Mouse (Mus musculus): Measurements from ENCODE around the gene C1ql4.
"Not testable (repeated sequence)": the region's sequence is repeated elsewhere in the genome, so short reads cannot be mapped to it uniquely, and the experiment has no call there.

C1ql4 gene

GRCm38 (mm10) chr15:99074600-99075333, 12.8 kb downstream of the C1ql4 start:
- peak; percentile 96 for DNase-seq (ENCODE audit: low read depth, low spot score)

GRCm38 (mm10) chr15:99074019-99074599, 13.5 kb downstream of the C1ql4 start, which contains the start of gene Troap:
Gene Troap (plus strand): TSS chr15:99074575.
- no peak for DNase-seq (ENCODE audit: low read depth, low spot score)

GRCm38 (mm10) chr15:99071988-99072387, 15.6 kb downstream of the C1ql4 start:
- no peak for DNase-seq (ENCODE audit: low read depth, low spot score)

GRCm38 (mm10) chr15:99065557-99066165, 22.0 kb downstream of the C1ql4 start:
- DNase-seq (ENCODE audit: low read depth, low spot score) = no peak

- DNase-seq (ENCODE audit: low read depth, low spot score) = no peak
Observed at GRCm38 (mm10) chr15:99056332-99056731, 31.3 kb downstream of the C1ql4 start.

- DNase-seq (ENCODE audit: low read depth, low spot score) = no peak
Observed at GRCm38 (mm10) chr15:99055511-99055961, 32.1 kb downstream of the C1ql4 start.

GRCm38 (mm10) chr15:99055040-99055439, 32.6 kb downstream of the C1ql4 start, which contains the start of gene Prph:
Gene Prph (plus strand): TSS chr15:99055174.
- DNase-seq (ENCODE audit: low read depth, low spot score) = no peak

GRCm38 (mm10) chr15:99053373-99053772, 34.2 kb downstream of the C1ql4 start:
- no peak for DNase-seq (ENCODE audit: low read depth, low spot score)

GRCm38 (mm10) chr15:99049473-99050253, 38.0 kb downstream of the C1ql4 start:
- peak; percentile 59 for DNase-seq (ENCODE audit: low read depth, low spot score)

GRCm38 (mm10) chr15:99045734-99046133, 41.9 kb downstream of the C1ql4 start:
- DNase-seq (ENCODE audit: low read depth, low spot score) = not testable (repeated sequence)

GRCm38 (mm10) chr15:99044854-99045253, 42.8 kb downstream of the C1ql4 start:
- no peak for DNase-seq (ENCODE audit: low read depth, low spot score)

- DNase-seq (ENCODE audit: low read depth, low spot score) = no peak
Observed at GRCm38 (mm10) chr15:99042334-99042733, 45.3 kb downstream of the C1ql4 start.

GRCm38 (mm10) chr15:99040920-99041856, 46.4 kb downstream of the C1ql4 start:
- no peak for DNase-seq (ENCODE audit: low read depth, low spot score)

GRCm38 (mm10) chr15:99039996-99040919, 47.4 kb downstream of the C1ql4 start:
- no peak for DNase-seq (ENCODE audit: low read depth, low spot score)

GRCm38 (mm10) chr15:99039306-99039705, 48.3 kb downstream of the C1ql4 start:
- no peak for DNase-seq (ENCODE audit: low read depth, low spot score)

- no peak for DNase-seq (ENCODE audit: low read depth, low spot score)
Observed at GRCm38 (mm10) chr15:99038797-99039196, 48.8 kb downstream of the C1ql4 start.

GRCm38 (mm10) chr15:99038025-99038424, 49.6 kb downstream of the C1ql4 start:
- no peak for DNase-seq (ENCODE audit: low read depth, low spot score)

GRCm38 (mm10) chr15:99036249-99036905, 51.2 kb downstream of the C1ql4 start:
- DNase-seq (ENCODE audit: low read depth, low spot score) = no peak

- no peak for DNase-seq (ENCODE audit: low read depth, low spot score)
Observed at GRCm38 (mm10) chr15:99035431-99035830, 52.2 kb downstream of the C1ql4 start.

All from embryo, embryonic 11.5 days (tissue).